In genomic region chr2:11637115-11637514, GRCm38 (mm10) we compare ENCODE assay signal across 16 mouse cellular contexts. TPM values are rescaled to one million over a fixed set of nuclear protein-coding genes. Genes with fewer than 3 reads are reported as not detected.
DNase-seq lines count a peak whose midpoint lies in the region; ATAC-seq and TF ChIP-seq lines count a peak whose summit lies in the region.
"Had no signal": no experiment of that assay in that cellular context is flagged by ENCODE, and none has a peak within 500 bp of the region (broad histone marks: within the 10 kb centered on the region; RNA-seq: fewer than 3 reads in every experiment).

No protein-coding gene starts in this region.

- no peaks in the 10 kb centered on the region for H3K27me3 ChIP-seq in small intestine, adult 2 months (ENCODE audit: control insufficient read depth, insufficient read depth, low read length)
- H3K27me3 ChIP-seq: hindbrain, embryonic 15.5 days; limb, embryonic 13.5 days; neural tube, embryonic 12.5 days had no signal

- H3K4me3 ChIP-seq in small intestine, adult 2 months (ENCODE audit: low read depth, low read length) = no peak overlapping the region
- H3K4me3 ChIP-seq: embryonic facial prominence, embryonic 10.5 days; hindbrain, embryonic 15.5 days; layer of hippocampus, adult 2 months; limb, embryonic 13.5 days; neural tube, embryonic 12.5 days had no signal

- H3K4me1 ChIP-seq in small intestine, adult 2 months (ENCODE audit: control insufficient read depth, insufficient read depth, insufficient read length, low read length) = peaks cover 2% of the 10 kb centered on the region; the same call in 1 of the 2 replicates
- H3K4me1 ChIP-seq: embryonic facial prominence, embryonic 10.5 days; hindbrain, embryonic 15.5 days; limb, embryonic 13.5 days; neural tube, embryonic 12.5 days had no signal

- ATAC-seq in granulocyte monocyte progenitor cell, adult 5-6 weeks (replicated peaks; ENCODE audit: poor library complexity, severe bottlenecking) = peak; percentile 97

- peak; percentile 3 for DNase-seq in kidney, adult 9 months
- DNase-seq in kidney, adult 11 months = no peak
- DNase-seq in CD4-positive helper T cell, adult 2 months (ENCODE audit: low read depth, low spot score) = peak; percentile 52
- DNase-seq in urinary bladder, postnatal 10 days (ENCODE audit: low spot score) = no peak
- DNase-seq in ovary, postnatal 14 days (ENCODE audit: low spot score) = no peak
- no peak for DNase-seq in layer of hippocampus, postnatal 10 days (ENCODE audit: low spot score in 2 of 2)
- DNase-seq: gastrocnemius, postnatal 36 days; right cerebral cortex, postnatal 4 days had no signal

- no peak for TF ChIP-seq POLR2A in small intestine, adult 2 months (IDR thresholded peaks at IDR 0.05; ENCODE audit: low read depth, low read length)

- WGBS in small intestine, adult 2 months = 51% methylated on average over 1 of the region's 1 CpGs

- peak overlapping the region; percentile 63; the same call in 1 of the 2 replicates for H3K27ac ChIP-seq in small intestine, adult 2 months (ENCODE audit: insufficient read depth, low read depth, low read length)
- H3K27ac ChIP-seq: embryonic facial prominence, embryonic 10.5 days; hindbrain, embryonic 15.5 days; layer of hippocampus, adult 2 months; limb, embryonic 13.5 days; neural tube, embryonic 12.5 days had no signal

- no peak for TF ChIP-seq CTCF in small intestine, adult 2 months (IDR thresholded peaks at IDR 0.05; ENCODE audit: extremely low read depth, insufficient read length, insufficient replicate concordance, low read depth, low read length)

- H3K36me3 ChIP-seq in small intestine, adult 2 months (ENCODE audit: control insufficient read depth, insufficient read depth, low read length) = no peaks in the 10 kb centered on the region
- H3K36me3 ChIP-seq: embryonic facial prominence, embryonic 10.5 days; hindbrain, embryonic 15.5 days; limb, embryonic 13.5 days; neural tube, embryonic 12.5 days had no signal

RNA-seq across cellular contexts. Expression of gene Il2ra, which starts 5.5 kb away (rescaled TPM):
- total RNA-seq in granulocyte monocyte progenitor cell, adult 5-6 weeks (2014; fragmentation: Nextera tagmentation) = not detected in 2 replicates
- not detected in 2 replicates for total RNA-seq in granulocyte monocyte progenitor cell, adult 5-6 weeks (2017)
- 0.11 and 0.33 TPM in 2 replicates for polyA plus RNA-seq in small intestine, adult 2 months (2012; rRNA removed)
- total RNA-seq in layer of hippocampus, postnatal 10 days (2021) = not detected
- polyA plus RNA-seq: embryonic facial prominence, embryonic 10.5 days; forebrain, embryonic 11.5 days; limb, embryonic 13.5 days; neural tube, embryonic 12.5 days had no signal

RNA-seq across cellular contexts. Expression of gene Gm17490, which starts 11.1 kb away (rescaled TPM):
- not detected in 2 replicates for total RNA-seq in granulocyte monocyte progenitor cell, adult 5-6 weeks (2014; fragmentation: Nextera tagmentation)
- not detected in 2 replicates for total RNA-seq in granulocyte monocyte progenitor cell, adult 5-6 weeks (2017)
- polyA plus RNA-seq in small intestine, adult 2 months (2012; rRNA removed) = not detected in 2 replicates
- not detected for total RNA-seq in layer of hippocampus, postnatal 10 days (2021)
- total RNA-seq: gastrocnemius, postnatal 36 days; layer of hippocampus, adult 2 months had no signal
- polyA plus RNA-seq: embryonic facial prominence, embryonic 10.5 days; forebrain, embryonic 11.5 days; hindbrain, embryonic 15.5 days; limb, embryonic 13.5 days; neural tube, embryonic 12.5 days had no signal

RNA-seq across cellular contexts. Expression of gene Rbm17, which starts 33.2 kb away (rescaled TPM):
- total RNA-seq in granulocyte monocyte progenitor cell, adult 5-6 weeks (2014; fragmentation: Nextera tagmentation) = 117 and 160 TPM in 2 replicates
- 180 and 233 TPM in 2 replicates for total RNA-seq in granulocyte monocyte progenitor cell, adult 5-6 weeks (2017)
- 6.4 and 14.0 TPM in 2 replicates for polyA plus RNA-seq in small intestine, adult 2 months (2012; rRNA removed)
- 100 to 1,000 TPM; 103 to 106 TPM for total RNA-seq in layer of hippocampus, postnatal 10 days (2021)

Comparison
In these comparisons a context has a peak if more than half of its experiments do, and no peak if none do; other contexts are left out.
1. DNase-seq: peak in kidney, adult 9 months (single experiment) and CD4-positive helper T cell, adult 2 months (single experiment); none in kidney, adult 11 months (single experiment), urinary bladder, postnatal 10 days (single experiment), ovary, postnatal 14 days (single experiment) and layer of hippocampus, postnatal 10 days (0 of 2).